In the genomic region with DNA sequence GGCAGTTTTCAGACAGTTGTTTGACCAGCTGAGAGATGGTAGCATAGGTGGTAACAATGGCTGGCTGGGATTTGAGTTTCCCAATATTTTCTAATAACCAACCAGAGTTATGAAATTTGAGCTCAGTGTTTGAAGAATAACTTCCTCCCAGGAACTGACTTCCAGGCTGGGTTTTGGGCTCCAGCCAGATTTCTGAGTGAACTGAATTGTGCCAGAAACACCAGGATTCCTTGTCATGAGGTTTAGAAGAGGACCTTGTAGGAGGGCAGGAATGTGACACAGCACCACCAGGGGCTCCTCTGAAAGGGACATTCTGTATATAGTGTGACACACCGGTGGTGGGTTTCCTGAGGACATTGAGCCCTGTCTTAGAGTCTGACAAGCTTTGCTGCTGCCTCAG, we compare ENCODE assay signal across 9 mouse cellular contexts. TPM values are rescaled to one million over a fixed set of nuclear protein-coding genes. Genes with fewer than 3 reads are reported as not detected.
DNase-seq lines count a peak whose midpoint lies in the region; ATAC-seq lines count a peak whose summit lies in the region.
"Had no signal": no experiment of that assay in that cellular context is flagged by ENCODE, and none has a peak within 500 bp of the region (broad histone marks: within the 10 kb centered on the region; RNA-seq: fewer than 3 reads in every experiment).

No protein-coding gene starts in this region.

- H3K4me3 ChIP-seq in embryonic facial prominence, embryonic 14.5 days (ENCODE audit: low read depth, low read length): no peak overlapping the region
- no peak overlapping the region for H3K4me3 ChIP-seq in embryonic facial prominence, embryonic 10.5 days
- H3K4me3 ChIP-seq in hindbrain, embryonic 14.5 days (replicated peaks; ENCODE audit: low read length): no peak overlapping the region

- DNase-seq in embryonic facial prominence, embryonic 14.5 days (ENCODE audit: low spot score): peak; percentile 71
- no peak for DNase-seq in embryonic facial prominence, embryonic 10.5 days (ENCODE audit: low spot score)
- peak; percentile 6 for DNase-seq in right cerebral cortex, adult 18-20 months
- DNase-seq in right cerebral cortex, postnatal 25 days: no peak
- DNase-seq in kidney, postnatal 14 days: peak; percentile 70
- DNase-seq in layer of hippocampus, postnatal 14 days (ENCODE audit: low spot score in 2 of 2): no peak
- no peak for DNase-seq in hindbrain, embryonic 14.5 days (ENCODE audit: low spot score)
- no peak for DNase-seq in left cerebral cortex, postnatal 4 days

- no peaks in the 10 kb centered on the region for H3K36me3 ChIP-seq in embryonic facial prominence, embryonic 14.5 days (ENCODE audit: control insufficient read depth, insufficient read depth, low read length)
- H3K36me3 ChIP-seq in embryonic facial prominence, embryonic 10.5 days (replicated peaks): no peaks in the 10 kb centered on the region
- H3K36me3 ChIP-seq in hindbrain, embryonic 14.5 days (replicated peaks; ENCODE audit: control insufficient read depth, insufficient read depth): no peaks in the 10 kb centered on the region

- no peak overlapping the region for H3K4me2 ChIP-seq in embryonic facial prominence, embryonic 14.5 days (ENCODE audit: low read depth, low read length)
- H3K4me2 ChIP-seq in hindbrain, embryonic 14.5 days (replicated peaks): no peak overlapping the region

- intact Hi-C loops in left cerebral cortex, postnatal 4 days (cut with DNase I): no loop called here

- ATAC-seq in embryonic facial prominence, embryonic 14.5 days (ENCODE audit: low read depth): no peak
- no peak for ATAC-seq in hindbrain, embryonic 14.5 days (ENCODE audit: low FRiP score)
- ATAC-seq: intestine, embryonic 16.5 days had no signal

- H3K27me3 ChIP-seq in embryonic facial prominence, embryonic 14.5 days (replicated peaks; ENCODE audit: control insufficient read depth, insufficient read depth, low read length): no peaks in the 10 kb centered on the region
- no peaks in the 10 kb centered on the region for H3K27me3 ChIP-seq in embryonic facial prominence, embryonic 10.5 days (replicated peaks; ENCODE audit: low read depth, poor library complexity, severe bottlenecking)
- no peaks in the 10 kb centered on the region for H3K27me3 ChIP-seq in hindbrain, embryonic 14.5 days (ENCODE audit: control insufficient read depth, insufficient read depth, low read length)

- WGBS in embryonic facial prominence, embryonic 14.5 days: 70% methylated on average over 1 of the region's 1 CpGs
- 79% methylated on average over 1 of the region's 1 CpGs for WGBS in embryonic facial prominence, embryonic 10.5 days
- 65% methylated on average over 1 of the region's 1 CpGs for WGBS in hindbrain, embryonic 14.5 days

- H3K4me1 ChIP-seq in embryonic facial prominence, embryonic 14.5 days (ENCODE audit: control insufficient read depth, insufficient read depth, low read length): peaks cover 4% of the 10 kb centered on the region; the same call in 1 of the 2 replicates
- H3K4me1 ChIP-seq in embryonic facial prominence, embryonic 10.5 days: no peaks in the 10 kb centered on the region
- no peaks in the 10 kb centered on the region for H3K4me1 ChIP-seq in hindbrain, embryonic 14.5 days (replicated peaks; ENCODE audit: control insufficient read depth, insufficient read depth, low read length)

- H3K9me3 ChIP-seq in embryonic facial prominence, embryonic 14.5 days (ENCODE audit: control insufficient read depth, low read length): no peaks in the 10 kb centered on the region
- no peaks in the 10 kb centered on the region for H3K9me3 ChIP-seq in embryonic facial prominence, embryonic 10.5 days
- H3K9me3 ChIP-seq in hindbrain, embryonic 14.5 days (ENCODE audit: control insufficient read depth, low read length): no peaks in the 10 kb centered on the region

- H3K27ac ChIP-seq in embryonic facial prominence, embryonic 14.5 days (replicated peaks; ENCODE audit: low read depth, low read length): no peak overlapping the region
- H3K27ac ChIP-seq in embryonic facial prominence, embryonic 10.5 days (replicated peaks): no peak overlapping the region
- no peak overlapping the region for H3K27ac ChIP-seq in hindbrain, embryonic 14.5 days

- H3K9ac ChIP-seq in embryonic facial prominence, embryonic 14.5 days (ENCODE audit: low read depth, low read length): no peak overlapping the region
- no peak overlapping the region for H3K9ac ChIP-seq in hindbrain, embryonic 14.5 days

RNA-seq across cellular contexts. Expression of a gene that starts 36.9 kb away (rescaled TPM):
- polyA plus RNA-seq in embryonic facial prominence, embryonic 14.5 days (2014; fragmentation: Nextera tagmentation; extraction: Ambion mirVana): 9.3 and 9.6 TPM in 2 replicates
- polyA plus RNA-seq in embryonic facial prominence, embryonic 10.5 days (2016; fragmentation: Nextera tagmentation; extraction: Ambion mirVana): 0.45 and 0.62 TPM in 2 replicates
- 1 to 10 TPM; 5.3 to 5.8 TPM for total RNA-seq in layer of hippocampus, postnatal 14 days (2021)
- 0.66 and 0.70 TPM in 2 replicates for polyA plus RNA-seq in hindbrain, embryonic 14.5 days (2014; fragmentation: Nextera tagmentation; extraction: Ambion mirVana)
- total RNA-seq in left cerebral cortex, postnatal 4 days (2021): 1 to 10 TPM; 1.2 to 1.4 TPM

Comparison
In these comparisons a context has a peak if more than half of its experiments do, and no peak if none do; other contexts are left out.
1. DNase-seq: peak in embryonic facial prominence, embryonic 14.5 days (single experiment), right cerebral cortex, adult 18-20 months (single experiment) and kidney, postnatal 14 days (single experiment); none in embryonic facial prominence, embryonic 10.5 days (single experiment), right cerebral cortex, postnatal 25 days (single experiment), layer of hippocampus, postnatal 14 days (0 of 2), hindbrain, embryonic 14.5 days (single experiment) and left cerebral cortex, postnatal 4 days (single experiment).